Mouse (Mus musculus) megakaryocyte, embryonic 14.5 days (primary cell): ENCODE measurements around the gene Trappc1.

Source experiments
- FLI1 ChIP-seq: IDR thresholded peaks from 2 replicates; pipeline ENCODE4 v1.6.1; 2012; ENCODE audit warnings: low read length, inconsistent platforms, mixed read lengths
- GATA1 ChIP-seq: IDR thresholded peaks from 3 replicates; pipeline ENCODE4 v1.6.1; 2012; ENCODE audit warnings: mixed read lengths, low read length, inconsistent platforms, borderline replicate concordance

DNA sequence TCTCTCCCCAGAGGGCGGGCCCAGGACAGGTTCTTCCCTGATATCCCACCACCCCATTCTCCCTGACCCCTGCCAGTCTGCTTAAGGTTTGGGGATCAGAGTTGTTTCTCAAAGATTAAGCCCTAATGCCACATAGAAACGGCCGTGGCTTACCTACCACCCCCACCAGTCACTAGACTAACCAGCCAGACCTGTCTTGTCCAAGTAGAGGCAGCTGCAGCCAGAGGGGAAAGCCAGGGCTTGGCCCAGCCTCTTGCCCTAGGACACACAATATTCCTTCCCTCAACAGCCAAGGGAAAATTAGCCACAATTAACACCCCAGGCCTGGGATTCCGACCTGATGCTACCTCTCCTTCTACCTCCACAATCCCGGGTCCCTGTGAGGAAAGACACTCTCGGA, 41.9 kb downstream of the Trappc1 start:
- no peak for TF ChIP-seq FLI1
- TF ChIP-seq GATA1, result no peak
